Mouse (Mus musculus): Measurements from ENCODE around the gene Wdtc1. TPM values are rescaled to one million over a fixed set of nuclear protein-coding genes. Genes with fewer than 3 reads are reported as not detected.
A peak's percentile ranks its signal among the peaks of the same experiment; 100 is the strongest.

Gene Wdtc1
- polyA plus RNA-seq, 1 experiment: 49.1 TPM

- TF ChIP-seq POLR2A (IDR thresholded peaks at IDR 0.05; ENCODE audit: borderline replicate concordance, extremely low read depth, low read depth, low read length) (no peak), CTCF (IDR thresholded peaks at IDR 0.05; ENCODE audit: insufficient read depth, low read length) (no peak)
- Histone ChIP-seq H3K4me3 (replicated peaks; ENCODE audit: extremely low read depth, low read depth, low read length) (no peak overlapping the region), H3K4me1 (ENCODE audit: control insufficient read depth, insufficient read depth, low read length) (no peaks in the 10 kb centered on the region)
- 91% methylated on average over 7 of the region's 7 CpGs for WGBS
- DNase-seq: no peak
Observed at GRCm38 (mm10) chr4:133304770-133305169, 48.5 kb downstream of the Wdtc1 start.

GRCm38 (mm10) chr4:133302668-133303067, 50.6 kb downstream of the Wdtc1 start:
- no peak overlapping the region for H3K4me3 ChIP-seq (replicated peaks; ENCODE audit: extremely low read depth, low read depth, low read length)
- 77% methylated on average over 5 of the region's 5 CpGs for WGBS
- no peak for TF ChIP-seq POLR2A (IDR thresholded peaks at IDR 0.05; ENCODE audit: borderline replicate concordance, extremely low read depth, low read depth, low read length)
- TF ChIP-seq CTCF (IDR thresholded peaks at IDR 0.05; ENCODE audit: insufficient read depth, low read length): no peak
- H3K4me1 ChIP-seq (ENCODE audit: control insufficient read depth, insufficient read depth, low read length): no peaks in the 10 kb centered on the region
- no peak for DNase-seq

GRCm38 (mm10) chr4:133301802-133302201, 51.5 kb downstream of the Wdtc1 start:
- peak; percentile 70 for DNase-seq
- TF ChIP-seq POLR2A (IDR thresholded peaks at IDR 0.05; ENCODE audit: borderline replicate concordance, extremely low read depth, low read depth, low read length) (no peak), CTCF (IDR thresholded peaks at IDR 0.05; ENCODE audit: insufficient read depth, low read length) (peak; percentile 84)
- Histone ChIP-seq H3K4me3 (replicated peaks; ENCODE audit: extremely low read depth, low read depth, low read length) (no peak overlapping the region), H3K4me1 (ENCODE audit: control insufficient read depth, insufficient read depth, low read length) (no peaks in the 10 kb centered on the region)
- WGBS: 25% methylated on average over 4 of the region's 4 CpGs

DNA sequence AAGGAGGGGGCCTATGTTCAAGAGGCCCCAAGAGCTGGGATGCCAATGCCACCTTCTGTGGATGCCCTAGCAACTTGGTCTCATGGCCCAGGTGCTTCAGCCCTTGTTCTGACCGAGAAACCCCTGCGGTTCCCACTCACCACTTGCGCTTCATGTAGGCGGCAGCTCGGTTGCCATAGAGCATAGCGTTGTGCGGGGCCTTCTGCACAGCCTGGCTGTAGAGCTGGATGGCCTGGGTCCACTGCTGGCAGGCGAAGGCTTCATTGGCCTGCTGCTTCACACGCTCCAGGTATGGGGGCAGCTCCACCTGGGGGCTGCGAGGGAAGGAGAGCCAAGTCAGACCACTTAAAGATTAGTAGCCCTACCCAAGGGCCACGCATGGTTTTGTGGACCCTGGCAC, 52.9 kb downstream of the Wdtc1 start:
- H3K4me3 ChIP-seq (replicated peaks; ENCODE audit: extremely low read depth, low read depth, low read length): no peak overlapping the region
- TF ChIP-seq CTCF (IDR thresholded peaks at IDR 0.05; ENCODE audit: insufficient read depth, low read length) (no peak), POLR2A (IDR thresholded peaks at IDR 0.05; ENCODE audit: borderline replicate concordance, extremely low read depth, low read depth, low read length) (no peak)
- no peak for DNase-seq
- 91% methylated on average over 11 of the region's 11 CpGs for WGBS
- no peaks in the 10 kb centered on the region for H3K4me1 ChIP-seq (ENCODE audit: control insufficient read depth, insufficient read depth, low read length)

DNA sequence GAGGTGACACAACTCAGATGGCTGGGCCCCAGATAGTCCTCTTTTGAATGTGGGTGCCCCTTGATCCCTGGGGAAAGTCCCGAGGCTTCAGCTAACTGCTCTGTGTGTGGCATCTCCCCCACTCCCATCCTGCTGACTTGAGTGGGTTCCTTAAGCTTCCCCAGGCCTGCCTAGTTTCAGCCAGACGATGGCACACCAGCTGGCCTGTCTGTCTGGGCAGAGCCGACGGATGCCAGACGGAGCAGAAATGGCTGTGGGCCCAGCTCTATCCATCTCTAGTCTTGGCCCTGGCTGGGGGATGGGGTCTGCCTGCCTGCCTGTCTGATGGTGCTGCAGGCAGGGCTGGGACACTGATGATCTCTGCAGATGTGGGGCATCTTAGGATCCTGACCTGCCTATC, 53.6 kb downstream of the Wdtc1 start:
- 74% methylated on average over 5 of the region's 5 CpGs for WGBS
- no peak for DNase-seq
- TF ChIP-seq POLR2A (IDR thresholded peaks at IDR 0.05; ENCODE audit: borderline replicate concordance, extremely low read depth, low read depth, low read length) (no peak), CTCF (IDR thresholded peaks at IDR 0.05; ENCODE audit: insufficient read depth, low read length) (no peak)
- H3K4me1 ChIP-seq (ENCODE audit: control insufficient read depth, insufficient read depth, low read length): no peaks in the 10 kb centered on the region
- H3K4me3 ChIP-seq (replicated peaks; ENCODE audit: extremely low read depth, low read depth, low read length): no peak overlapping the region

DNA sequence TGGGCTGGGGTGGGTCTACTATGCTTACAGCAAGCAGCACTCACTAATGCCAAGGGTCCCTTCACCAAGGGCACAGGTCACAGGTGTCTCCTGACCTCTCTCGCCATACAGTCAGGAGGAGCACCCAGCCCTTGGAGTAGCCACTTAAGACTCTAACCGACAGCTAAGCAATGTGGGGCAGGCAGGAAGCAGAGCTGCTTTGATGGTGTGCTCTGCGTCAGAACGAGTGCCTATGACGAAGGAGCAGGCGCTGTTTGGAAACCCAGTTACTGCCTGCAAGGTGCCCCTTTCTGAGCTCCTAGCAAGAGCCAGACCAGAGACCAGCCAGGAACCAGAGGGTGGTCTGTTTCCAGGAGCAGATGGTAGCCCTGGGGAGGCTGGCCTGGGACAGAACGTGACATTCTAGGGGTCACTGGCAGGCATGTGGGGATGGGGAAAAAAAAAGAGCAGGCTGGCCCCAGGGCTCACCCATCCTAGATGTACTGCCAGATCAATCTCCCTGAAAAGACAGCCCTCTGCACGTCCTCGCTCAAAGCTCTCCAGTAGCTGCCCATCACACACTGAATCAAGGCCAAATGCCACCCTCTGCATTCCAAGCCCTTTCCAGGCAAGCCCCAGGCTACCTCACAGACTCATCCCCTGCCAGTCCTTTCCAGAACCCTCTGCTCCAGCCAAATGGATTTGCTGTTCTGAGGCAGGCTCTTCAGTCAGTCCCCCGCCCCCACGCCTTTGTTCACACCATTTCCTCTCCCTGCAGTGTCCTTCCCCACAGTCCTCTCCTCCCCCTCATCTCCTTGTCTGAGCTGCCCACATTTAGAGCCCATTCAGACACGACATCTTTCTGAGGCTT, 54.5 kb downstream of the Wdtc1 start:
- TF ChIP-seq POLR2A (IDR thresholded peaks at IDR 0.05; ENCODE audit: borderline replicate concordance, extremely low read depth, low read depth, low read length): no peak
- no peak for TF ChIP-seq CTCF (IDR thresholded peaks at IDR 0.05; ENCODE audit: insufficient read depth, low read length)
- no peak overlapping the region for H3K4me3 ChIP-seq (replicated peaks; ENCODE audit: extremely low read depth, low read depth, low read length)
- no peak for DNase-seq
- 68% methylated on average over 12 of the region's 12 CpGs for WGBS
- no peaks in the 10 kb centered on the region for H3K4me1 ChIP-seq (ENCODE audit: control insufficient read depth, insufficient read depth, low read length)

GRCm38 (mm10) chr4:133297801-133298238, 55.5 kb downstream of the Wdtc1 start:
- peak; percentile 96 for TF ChIP-seq CTCF (IDR thresholded peaks at IDR 0.05; ENCODE audit: insufficient read depth, low read length)
- no peak for TF ChIP-seq POLR2A (IDR thresholded peaks at IDR 0.05; ENCODE audit: borderline replicate concordance, extremely low read depth, low read depth, low read length)
- WGBS: 8% methylated on average over 5 of the region's 5 CpGs
- no peak overlapping the region for H3K4me3 ChIP-seq (replicated peaks; ENCODE audit: extremely low read depth, low read depth, low read length)
- peak; percentile 66 for DNase-seq
- H3K4me1 ChIP-seq (ENCODE audit: control insufficient read depth, insufficient read depth, low read length): no peaks in the 10 kb centered on the region

DNA sequence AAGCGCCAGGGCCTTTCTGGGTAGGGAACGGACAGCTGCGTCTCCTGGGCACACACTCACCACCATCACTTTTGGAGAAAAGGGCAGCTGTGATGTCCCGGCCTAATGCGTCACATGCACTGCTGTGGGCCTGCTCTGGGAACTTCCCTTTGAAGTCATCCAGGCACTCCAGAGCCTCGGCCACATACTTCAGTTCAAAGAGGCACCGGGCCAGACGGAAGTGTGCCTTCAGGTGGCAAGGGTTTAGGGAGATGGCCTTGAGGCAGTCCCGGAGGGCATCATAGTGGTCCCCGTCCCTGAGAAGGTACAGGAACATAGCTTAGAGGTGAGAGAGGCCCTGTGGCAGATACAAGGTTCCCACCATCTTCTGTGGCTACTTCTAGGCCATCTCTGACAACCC, 55.9 kb downstream of the Wdtc1 start:
- DNase-seq: no peak
- 71% methylated on average over 10 of the region's 10 CpGs for WGBS

DNA sequence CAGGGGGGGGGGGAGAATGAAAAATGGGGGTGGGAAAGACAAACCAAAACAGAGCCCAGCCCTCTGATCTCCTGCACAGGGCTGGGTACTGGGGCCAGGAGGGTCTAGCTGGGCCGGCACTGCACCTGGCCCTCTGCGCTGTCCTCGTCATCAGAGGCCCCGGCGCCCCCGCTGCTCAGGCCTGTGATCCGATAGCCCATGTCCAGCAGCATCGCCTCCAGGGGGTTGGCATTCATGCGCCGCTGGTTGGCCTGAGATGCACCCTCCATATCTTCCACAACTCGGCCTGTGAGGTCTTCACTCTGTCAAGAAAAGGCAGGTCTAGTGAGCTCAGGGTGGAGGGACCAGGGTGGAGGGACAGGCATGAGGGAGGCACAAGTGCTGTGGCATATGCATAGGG, 59.2 kb downstream of the Wdtc1 start:
- TF ChIP-seq CTCF (IDR thresholded peaks at IDR 0.05; ENCODE audit: insufficient read depth, low read length) (no peak), POLR2A (IDR thresholded peaks at IDR 0.05; ENCODE audit: borderline replicate concordance, extremely low read depth, low read depth, low read length) (no peak)
- no peak for DNase-seq
- no peaks in the 10 kb centered on the region for H3K4me1 ChIP-seq (ENCODE audit: control insufficient read depth, insufficient read depth, low read length)
- WGBS: 80% methylated on average over 11 of the region's 11 CpGs
- H3K4me3 ChIP-seq (replicated peaks; ENCODE audit: extremely low read depth, low read depth, low read length): no peak overlapping the region

More for the DNA sequence above, 55.9 kb downstream of the Wdtc1 start:
- H3K4me3 ChIP-seq (replicated peaks; ENCODE audit: extremely low read depth, low read depth, low read length): no peak overlapping the region
- TF ChIP-seq POLR2A (IDR thresholded peaks at IDR 0.05; ENCODE audit: borderline replicate concordance, extremely low read depth, low read depth, low read length) (no peak), CTCF (IDR thresholded peaks at IDR 0.05; ENCODE audit: insufficient read depth, low read length) (no peak)
- no peaks in the 10 kb centered on the region for H3K4me1 ChIP-seq (ENCODE audit: control insufficient read depth, insufficient read depth, low read length)
